Comparison of ENCODE assay signal across 10 mouse cellular contexts in genomic region chr17:44327279-44328146, GRCm38 (mm10).
A peak's percentile ranks its signal among the peaks of the same experiment; 100 is the strongest.
DNase-seq lines count a peak whose midpoint lies in the region; ATAC-seq lines count a peak whose summit lies in the region.
"Had no signal": no experiment of that assay in that cellular context is flagged by ENCODE, and none has a peak within 500 bp of the region (broad histone marks: within the 10 kb centered on the region; RNA-seq: fewer than 3 reads in every experiment).

No protein-coding gene starts in this region.

- WGBS in kidney, embryonic 15.5 days = 39% methylated on average over 10 of the region's 10 CpGs
- WGBS in hindbrain, embryonic 14.5 days = 29% methylated on average over 10 of the region's 10 CpGs
- 29% methylated on average over 10 of the region's 10 CpGs for WGBS in neural tube, embryonic 14.5 days

- no peak for ATAC-seq in kidney, embryonic 15.5 days (replicated peaks; ENCODE audit: low FRiP score)
- ATAC-seq in hindbrain, embryonic 14.5 days (ENCODE audit: low FRiP score) = peak; percentile 64; the same call in 1 of the 2 replicates
- no peak; the same call in 1 of the 2 replicates for ATAC-seq in neural tube, embryonic 14.5 days (ENCODE audit: low read depth)

- H3K36me3 ChIP-seq in kidney, embryonic 15.5 days = no peaks in the 10 kb centered on the region
- no peaks in the 10 kb centered on the region for H3K36me3 ChIP-seq in hindbrain, embryonic 14.5 days (replicated peaks; ENCODE audit: control insufficient read depth, insufficient read depth)
- no peaks in the 10 kb centered on the region for H3K36me3 ChIP-seq in neural tube, embryonic 14.5 days (ENCODE audit: control insufficient read depth, insufficient read depth, low read length)

- H3K4me2 ChIP-seq in kidney, embryonic 15.5 days = peak overlapping the region; percentile 24
- no peak overlapping the region; the same call in 1 of the 2 replicates for H3K4me2 ChIP-seq in hindbrain, embryonic 14.5 days (replicated peaks)
- H3K4me2 ChIP-seq in neural tube, embryonic 14.5 days (ENCODE audit: low read depth, low read length) = no peak overlapping the region

- no peak overlapping the region for H3K4me3 ChIP-seq in kidney, embryonic 15.5 days (replicated peaks)
- H3K4me3 ChIP-seq in hindbrain, embryonic 14.5 days (replicated peaks; ENCODE audit: low read length) = no peak overlapping the region
- H3K4me3 ChIP-seq in neural tube, embryonic 14.5 days (ENCODE audit: low read depth, low read length) = no peak overlapping the region

- DNase-seq in kidney, adult 9 months = no peak
- peak; percentile 50 for DNase-seq in embryo, embryonic 11 days
- no peak for DNase-seq in hindbrain, embryonic 14.5 days (ENCODE audit: low spot score)
- DNase-seq in B cell, adult 2 months = no peak
- DNase-seq in layer of hippocampus, adult 8-10 months (ENCODE audit: low spot score in 2 of 2) = no peak
- no peak for DNase-seq in adrenal gland, adult 2 months
- DNase-seq: kidney, adult 11 months had no signal

- H3K9me3 ChIP-seq in kidney, embryonic 15.5 days (replicated peaks) = no peaks in the 10 kb centered on the region
- no peaks in the 10 kb centered on the region for H3K9me3 ChIP-seq in hindbrain, embryonic 14.5 days (ENCODE audit: control insufficient read depth, low read length)
- H3K9me3 ChIP-seq in neural tube, embryonic 14.5 days (ENCODE audit: control insufficient read depth, low read length) = no peaks in the 10 kb centered on the region

- no peaks in the 10 kb centered on the region for H3K27me3 ChIP-seq in kidney, embryonic 15.5 days
- no peaks in the 10 kb centered on the region for H3K27me3 ChIP-seq in hindbrain, embryonic 14.5 days (ENCODE audit: control insufficient read depth, insufficient read depth, low read length)
- H3K27me3 ChIP-seq in neural tube, embryonic 14.5 days (ENCODE audit: control insufficient read depth, insufficient read depth, low read length) = no peaks in the 10 kb centered on the region

- no peak overlapping the region for H3K27ac ChIP-seq in kidney, embryonic 15.5 days
- H3K27ac ChIP-seq in hindbrain, embryonic 14.5 days = peak overlapping the region; percentile 49; the same call in 1 of the 2 replicates
- H3K27ac ChIP-seq in neural tube, embryonic 14.5 days (ENCODE audit: low read depth, low read length) = peak overlapping the region; percentile 36; the same call in 1 of the 2 replicates
- H3K27ac ChIP-seq: macrophage had no signal

- H3K9ac ChIP-seq in kidney, embryonic 15.5 days = no peak overlapping the region
- H3K9ac ChIP-seq in hindbrain, embryonic 14.5 days = no peak overlapping the region
- H3K9ac ChIP-seq in neural tube, embryonic 14.5 days (replicated peaks; ENCODE audit: low read depth, low read length) = no peak overlapping the region

- peaks cover 4% of the 10 kb centered on the region; the same call in 1 of the 2 replicates for H3K4me1 ChIP-seq in kidney, embryonic 15.5 days
- H3K4me1 ChIP-seq in hindbrain, embryonic 14.5 days (replicated peaks; ENCODE audit: control insufficient read depth, insufficient read depth, low read length) = peaks cover 9% of the 10 kb centered on the region; the same call in 1 of the 2 replicates
- H3K4me1 ChIP-seq in neural tube, embryonic 14.5 days (ENCODE audit: control insufficient read depth, insufficient read depth, low read length) = no peaks in the 10 kb centered on the region
